Comparison of ENCODE assay signal across 7 mouse cellular contexts in genomic region chr2:25304657-25305541, GRCm38 (mm10). TPM values are rescaled to one million over a fixed set of nuclear protein-coding genes. Genes with fewer than 3 reads are reported as not detected.
DNase-seq lines count a peak whose midpoint lies in the region; ATAC-seq and TF ChIP-seq lines count a peak whose summit lies in the region.

No protein-coding gene starts in this region.

- H3K4me1 ChIP-seq in brown adipose tissue, adult 24 weeks (ENCODE audit: control insufficient read depth, insufficient read depth, insufficient read length, low read length): no peaks in the 10 kb centered on the region
- peaks cover 7% of the 10 kb centered on the region for H3K4me1 ChIP-seq in heart, embryonic 15.5 days (replicated peaks)
- H3K4me1 ChIP-seq in liver, adult 2 months (ENCODE audit: control insufficient read depth, insufficient read depth, low read length): peaks cover 3% of the 10 kb centered on the region; the same call in 1 of the 2 replicates

- peak overlapping the region; percentile 41 for H3K4me3 ChIP-seq in brown adipose tissue, adult 24 weeks (ENCODE audit: insufficient read depth, low read depth, low read length)
- peak overlapping the region; percentile 45 for H3K4me3 ChIP-seq in heart, embryonic 15.5 days
- peak overlapping the region; percentile 30; the same call in 1 of the 2 replicates for H3K4me3 ChIP-seq in liver, adult 2 months (ENCODE audit: insufficient read depth, low read depth, low read length)
- no peak overlapping the region for H3K4me3 ChIP-seq in myocyte

- no peaks in the 10 kb centered on the region for H3K79me2 ChIP-seq in liver, adult 2 months (ENCODE audit: control insufficient read depth, insufficient read depth, low read length)
- no peaks in the 10 kb centered on the region for H3K79me2 ChIP-seq in myocyte (ENCODE audit: control insufficient read depth, insufficient read depth)

- no peaks in the 10 kb centered on the region for H3K36me3 ChIP-seq in heart, embryonic 15.5 days
- H3K36me3 ChIP-seq in liver, adult 2 months (ENCODE audit: control insufficient read depth, insufficient read depth, low read length): no peaks in the 10 kb centered on the region
- no peaks in the 10 kb centered on the region for H3K36me3 ChIP-seq in myocyte (ENCODE audit: control insufficient read depth, insufficient read depth)

- H3K27ac ChIP-seq in brown adipose tissue, adult 24 weeks (replicated peaks; ENCODE audit: low read depth, low read length): no peak overlapping the region
- no peak overlapping the region for H3K27ac ChIP-seq in heart, embryonic 15.5 days
- H3K27ac ChIP-seq in liver, adult 2 months (replicated peaks; ENCODE audit: insufficient read depth, low read depth, low read length): no peak overlapping the region

- H3K4me2 ChIP-seq in heart, embryonic 15.5 days: peak overlapping the region; percentile 81
- peak overlapping the region; percentile 60 for H3K4me2 ChIP-seq in myocyte (ENCODE audit: low read depth)

- peak overlapping the region; percentile 26 for H3K9ac ChIP-seq in heart, embryonic 15.5 days
- no peak overlapping the region for H3K9ac ChIP-seq in liver, adult 2 months (ENCODE audit: low read depth, low read length)

- TF ChIP-seq POLR2A in liver, adult 2 months (IDR thresholded peaks at IDR 0.05; ENCODE audit: extremely low read depth, insufficient read depth, low read length): no peak
- TF ChIP-seq POLR2A in myocyte (IDR thresholded peaks at IDR 0.05; ENCODE audit: insufficient read length, low read depth): no peak

- TF ChIP-seq CTCF in liver, adult 2 months (IDR thresholded peaks at IDR 0.05; ENCODE audit: low read depth, low read length): no peak

- peak; percentile 55 for DNase-seq in left cerebral cortex, postnatal 4 days
- no peak for DNase-seq in left cerebral cortex, postnatal 25 days (ENCODE audit: low spot score in 2 of 2)
- no peak for DNase-seq in liver, adult 2 months (ENCODE audit: extremely low read depth, low read depth, low spot score)
- DNase-seq in thymus, postnatal 10 days (ENCODE audit: low spot score in 2 of 2): no peak

- intact Hi-C loops in left cerebral cortex, postnatal 4 days (cut with DNase I): no loop called here
- intact Hi-C loops in left cerebral cortex, postnatal 25 days (cut with DNase I): no loop called here

- H3ac ChIP-seq in myocyte (ENCODE audit: control insufficient read depth, insufficient read length): no peak overlapping the region

- H3K9me3 ChIP-seq in heart, embryonic 15.5 days (replicated peaks): no peaks in the 10 kb centered on the region

- 1% methylated on average over 39 of the region's 45 CpGs for WGBS in heart, embryonic 15.5 days
- WGBS in liver, adult 2 months: 5% methylated on average over 44 of the region's 45 CpGs

- ATAC-seq in heart, embryonic 15.5 days (replicated peaks; ENCODE audit: insufficient number of reproducible peaks, insufficient read depth, low FRiP score, low read depth): peak; percentile 43; the same call in 1 of the 2 replicates

- peaks cover 81% of the 10 kb centered on the region for H3K27me3 ChIP-seq in heart, embryonic 15.5 days
- H3K27me3 ChIP-seq in liver, adult 2 months (ENCODE audit: control insufficient read depth, insufficient read depth, low read length): peaks cover 10% of the 10 kb centered on the region
- H3K27me3 ChIP-seq in myocyte (ENCODE audit: control insufficient read depth, insufficient read depth, insufficient read length): peaks cover 43% of the 10 kb centered on the region

TF ChIP-seq in myocyte, 11 proteins besides CTCF, POLR2A, EP300 and RAD21:
- no peak for TF ChIP-seq MYOG (IDR thresholded peaks at IDR 0.05; ENCODE audit: control insufficient read depth in 1 of 3, insufficient read depth in 1 of 3, insufficient read length in 2 of 3, low read depth in 2 of 3)
- no peak for TF ChIP-seq TCF3 (IDR thresholded peaks at IDR 0.05; ENCODE audit: insufficient read length, low read depth)
- no peak for TF ChIP-seq POLR2AphosphoS2 (IDR thresholded peaks at IDR 0.05; ENCODE audit: insufficient read length, low read depth)
- TF ChIP-seq MYOD1 (IDR thresholded peaks at IDR 0.05; ENCODE audit: control insufficient read depth in 1 of 3, insufficient read length in 2 of 3, low read depth in 2 of 3): no peak
- no peak for TF ChIP-seq REST (IDR thresholded peaks at IDR 0.05; ENCODE audit: insufficient read depth, insufficient read length)
- TF ChIP-seq SRF (IDR thresholded peaks at IDR 0.05; ENCODE audit: control insufficient read depth, insufficient read length, low read depth): no peak
- TF ChIP-seq MAX (IDR thresholded peaks at IDR 0.05; ENCODE audit: low read depth): no peak
- TF ChIP-seq USF1 (IDR thresholded peaks at IDR 0.05; ENCODE audit: low read depth): no peak
- TF ChIP-seq E2F4 (IDR thresholded peaks at IDR 0.05; ENCODE audit: insufficient read depth): no peak
- TF ChIP-seq TCF12 (IDR thresholded peaks at IDR 0.05; ENCODE audit: insufficient read depth, poor library complexity, severe bottlenecking): no peak
- no peak for TF ChIP-seq CEBPB (IDR thresholded peaks at IDR 0.05; ENCODE audit: insufficient read depth, poor library complexity, severe bottlenecking)

RNA-seq across cellular contexts. Expression of gene Grin1, which starts 14.1 kb away (rescaled TPM):
- 100 to 1,000 TPM; 163 to 186 TPM for total RNA-seq in left cerebral cortex, postnatal 4 days (2021)
- total RNA-seq in left cerebral cortex, postnatal 25 days (2021): 100 to 1,000 TPM; 435 to 455 TPM
- not detected in 2 replicates for polyA plus RNA-seq in brown adipose tissue, adult 24 weeks (2012; ENCODE audit: insufficient read depth, insufficient read length, missing spikeins)
- polyA plus RNA-seq in heart, embryonic 15.5 days (2015; fragmentation: Nextera tagmentation; extraction: Ambion mirVana): 0.25 and 0.28 TPM in 2 replicates
- 0.07 TPM in 1 of 2 replicates, not detected in the other for total RNA-seq in liver, adult 2 months (2014; rRNA removed)
- not detected in 2 replicates for polyA plus RNA-seq in liver, adult 2 months (2012; rRNA removed)
- polyA plus RNA-seq in myocyte (2012; fragmentation: generic; extraction: Trizol): 0.12 TPM

RNA-seq across cellular contexts. Expression of gene Lrrc26, which starts 15.2 kb away (rescaled TPM):
- total RNA-seq in left cerebral cortex, postnatal 4 days (2021): not detected
- not detected for total RNA-seq in left cerebral cortex, postnatal 25 days (2021)
- not detected in 2 replicates for polyA plus RNA-seq in brown adipose tissue, adult 24 weeks (2012; ENCODE audit: insufficient read depth, insufficient read length, missing spikeins)
- polyA plus RNA-seq in heart, embryonic 15.5 days (2015; fragmentation: Nextera tagmentation; extraction: Ambion mirVana): 0.28 and 0.89 TPM in 2 replicates
- not detected in 2 replicates for total RNA-seq in liver, adult 2 months (2014; rRNA removed)
- 0.07 and 0.10 TPM in 2 replicates for polyA plus RNA-seq in liver, adult 2 months (2012; rRNA removed)
- 1.6 TPM for polyA plus RNA-seq in myocyte (2012; fragmentation: generic; extraction: Trizol)

RNA-seq across cellular contexts. Expression of gene Tmem210, which starts 17.0 kb away (rescaled TPM):
- total RNA-seq in left cerebral cortex, postnatal 4 days (2021): not detected
- not detected for total RNA-seq in left cerebral cortex, postnatal 25 days (2021)
- not detected in 2 replicates for polyA plus RNA-seq in brown adipose tissue, adult 24 weeks (2012; ENCODE audit: insufficient read depth, insufficient read length, missing spikeins)
- not detected in 2 replicates for polyA plus RNA-seq in heart, embryonic 15.5 days (2015; fragmentation: Nextera tagmentation; extraction: Ambion mirVana)
- total RNA-seq in liver, adult 2 months (2014; rRNA removed): not detected in 2 replicates
- polyA plus RNA-seq in liver, adult 2 months (2012; rRNA removed): not detected in 2 replicates
- 0.40 TPM for polyA plus RNA-seq in myocyte (2012; fragmentation: generic; extraction: Trizol)

RNA-seq across cellular contexts. Expression of gene Man1b1, which starts 27.2 kb away (rescaled TPM):
- 10 to 100 TPM; 51.0 to 61.3 TPM for total RNA-seq in left cerebral cortex, postnatal 4 days (2021)
- total RNA-seq in left cerebral cortex, postnatal 25 days (2021): 10 to 100 TPM; 55.0 to 59.5 TPM
- 11.3 and 16.0 TPM in 2 replicates for polyA plus RNA-seq in brown adipose tissue, adult 24 weeks (2012; ENCODE audit: insufficient read depth, insufficient read length, missing spikeins)
- 30.2 and 31.1 TPM in 2 replicates for polyA plus RNA-seq in heart, embryonic 15.5 days (2015; fragmentation: Nextera tagmentation; extraction: Ambion mirVana)
- 17.3 and 19.5 TPM in 2 replicates for total RNA-seq in liver, adult 2 months (2014; rRNA removed)
- 8.1 TPM in 2 replicates for polyA plus RNA-seq in liver, adult 2 months (2012; rRNA removed)
- polyA plus RNA-seq in myocyte (2012; fragmentation: generic; extraction: Trizol): 46.3 TPM

RNA-seq across cellular contexts. Expression of gene Anapc2, which starts 32.6 kb away (rescaled TPM):
- total RNA-seq in left cerebral cortex, postnatal 4 days (2021): 100 to 1,000 TPM; 108 to 121 TPM
- 10 to 100 TPM; 73.0 to 77.2 TPM for total RNA-seq in left cerebral cortex, postnatal 25 days (2021)
- polyA plus RNA-seq in brown adipose tissue, adult 24 weeks (2012; ENCODE audit: insufficient read depth, insufficient read length, missing spikeins): 18.6 and 23.7 TPM in 2 replicates
- 67.5 and 92.0 TPM in 2 replicates for polyA plus RNA-seq in heart, embryonic 15.5 days (2015; fragmentation: Nextera tagmentation; extraction: Ambion mirVana)
- total RNA-seq in liver, adult 2 months (2014; rRNA removed): 24.0 and 24.6 TPM in 2 replicates
- 45.8 and 52.1 TPM in 2 replicates for polyA plus RNA-seq in liver, adult 2 months (2012; rRNA removed)
- polyA plus RNA-seq in myocyte (2012; fragmentation: generic; extraction: Trizol): 97.9 TPM
